Mouse (Mus musculus) heart, adult 10 weeks (tissue): ENCODE results near the gene Rundc3a. TPM values are rescaled to one million over a fixed set of nuclear protein-coding genes. Genes with fewer than 3 reads are reported as not detected.

Experiments
- polyA plus RNA-seq: library from polyadenylated mRNA; stranded (reverse); fragments of 350-450 nt; fragmentation: Illumina TruSeq; extraction: RNeasy Lipid Tissue Mini Kit (QIAGEN cat#74804); gene quantifications from one replicate; pipeline ENCODE4 v1.2.3, GENCODE M21; 2014; ENCODE audit warnings: low read depth, low replicate concordance

Rundc3a gene
- polyA plus RNA-seq: not detected

DNA sequence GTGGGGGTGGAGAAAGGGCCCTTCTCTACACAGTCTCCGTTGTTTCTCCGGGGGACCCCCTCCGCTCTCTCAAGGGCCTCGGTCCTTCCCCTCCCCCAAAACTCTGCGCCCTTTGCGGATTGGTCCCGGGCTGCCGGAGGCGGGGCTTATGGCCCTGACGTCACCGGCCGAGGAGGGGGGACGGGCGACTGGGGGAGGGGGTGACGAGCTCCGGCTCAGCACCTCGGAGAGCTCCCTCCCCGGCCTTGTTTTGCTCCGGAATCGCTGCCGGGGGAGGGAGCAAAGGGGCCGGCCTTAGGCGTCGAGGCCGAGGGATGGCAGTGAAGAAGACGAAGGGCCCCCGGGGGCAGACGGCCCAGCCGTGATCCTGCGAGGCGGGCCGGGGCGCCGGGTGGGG is at the start of gene Rundc3a:
TSS of gene Rundc3a (plus strand) at position 166 of the 397 bp plus-strand sequence.

DNA sequence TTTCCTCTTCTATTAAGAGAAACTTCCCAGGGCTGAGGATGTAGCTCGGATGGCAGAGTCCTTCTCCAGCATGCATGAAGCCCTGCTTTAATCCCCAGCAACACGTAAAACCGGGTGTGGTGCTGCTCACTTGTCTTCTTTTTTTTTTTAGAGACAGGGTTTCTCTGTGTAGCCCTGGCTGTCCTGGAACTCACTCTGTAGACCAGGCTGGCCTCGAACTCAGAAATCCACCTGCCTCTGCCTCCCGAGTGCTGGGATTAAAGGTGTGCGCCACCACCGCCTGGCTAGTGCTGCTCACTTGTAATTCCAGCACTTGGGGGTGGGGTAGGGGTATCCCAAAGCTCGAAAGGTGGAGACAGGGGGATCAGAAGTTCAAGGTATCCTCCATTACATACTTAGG is 27.1 kb upstream of the Rundc3a start, which contains the start of gene Slc4a1:
TSS of gene Slc4a1 (minus strand) at position 101 of the 400 bp plus-strand sequence.

DNA sequence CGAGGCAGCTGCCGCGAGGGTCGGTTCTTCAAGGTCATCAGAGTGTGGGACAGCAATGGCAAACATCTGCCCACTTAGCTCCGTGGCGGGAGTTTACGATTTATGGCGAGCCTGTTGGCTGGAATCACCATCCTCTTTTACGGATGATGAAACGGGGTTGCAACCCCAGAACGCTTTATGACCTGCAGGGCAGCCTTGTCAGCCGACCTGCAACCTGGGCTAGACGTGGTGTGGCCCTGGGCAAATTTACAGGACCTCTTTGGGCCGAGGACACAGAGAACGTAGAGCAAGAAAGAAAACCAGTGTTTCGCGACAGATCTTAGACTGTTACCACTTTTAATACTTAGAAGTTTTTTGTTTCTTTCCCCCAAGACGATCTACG is 14.6 kb downstream of the Rundc3a start, which contains the start of gene Slc25a39:
TSS of gene Slc25a39 (minus strand) at position 113 of the 382 bp plus-strand sequence.

DNA sequence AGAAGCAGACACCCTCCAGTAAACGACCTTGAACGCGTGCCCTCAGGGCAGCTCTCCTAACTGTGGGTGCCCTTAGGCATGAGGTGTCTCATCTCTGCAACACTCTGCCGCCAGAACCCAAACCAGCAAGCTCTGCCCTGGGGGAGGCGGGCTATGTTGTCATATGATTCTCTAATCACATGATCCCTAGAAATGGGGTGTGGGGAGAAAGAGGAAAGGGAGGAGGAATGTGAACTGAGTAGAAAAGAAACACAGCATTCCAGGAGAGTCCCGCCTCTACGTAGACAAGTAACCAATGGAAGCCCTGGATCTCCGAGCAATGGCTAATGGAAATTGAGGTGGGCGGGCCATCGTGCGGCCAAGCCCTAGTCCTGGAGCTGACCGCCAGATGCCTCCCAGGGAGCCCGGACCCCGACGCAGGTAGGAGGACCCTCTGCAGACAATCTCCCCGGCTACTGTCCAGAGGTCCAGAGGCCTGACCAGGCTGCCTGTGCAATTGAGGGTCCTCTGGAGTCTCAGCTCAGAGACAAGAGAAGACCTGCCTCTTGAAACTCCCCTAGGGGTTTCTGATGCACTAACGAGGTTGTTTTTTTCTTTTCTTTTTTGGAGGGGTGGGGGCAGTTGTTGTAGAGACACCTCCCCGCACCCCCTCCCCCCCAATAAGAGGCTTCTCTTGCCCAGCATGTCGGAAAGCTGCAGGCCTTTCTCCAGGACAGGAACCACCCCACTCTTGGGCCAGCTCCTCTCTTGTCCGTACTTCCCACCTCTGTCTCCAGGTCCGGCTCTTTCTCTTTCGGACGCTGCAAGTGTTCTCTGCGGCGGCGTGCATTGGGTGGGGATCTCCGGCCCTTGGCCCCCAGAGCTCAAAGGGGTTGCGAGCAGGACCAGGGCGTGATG is 37.2 kb downstream of the Rundc3a start, which contains the start of gene Grn:
TSS of gene Grn (plus strand) at position 195 of the 897 bp plus-strand sequence.

DNA sequence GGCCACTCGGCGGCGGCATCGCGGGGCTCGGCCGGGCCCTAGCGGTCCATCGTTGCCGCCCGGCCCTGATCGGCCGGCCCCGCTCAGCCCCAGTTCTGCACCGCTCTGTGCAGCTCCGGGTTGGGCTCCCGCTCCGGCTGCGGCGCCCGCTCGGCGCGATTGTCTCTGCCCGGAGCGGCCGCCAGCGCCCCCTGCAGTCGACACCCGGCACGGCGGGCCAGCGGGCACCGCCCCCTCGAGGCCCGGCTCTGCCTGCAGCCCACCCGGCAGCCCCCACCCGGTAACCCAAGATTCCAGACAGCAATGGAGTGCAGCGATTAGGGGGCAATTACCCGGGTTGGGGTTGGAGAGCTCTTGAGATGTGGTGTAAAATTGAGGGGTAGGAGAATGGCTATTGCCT is 54.3 kb downstream of the Rundc3a start, which contains the start of gene Fam171a2:
TSS of gene Fam171a2 (minus strand) at position 186 of the 400 bp plus-strand sequence.

Other genes with a start within 250 kb of the Rundc3a start
- not detected for gene Nags, start 247.9 kb upstream of the Rundc3a start, polyA plus RNA-seq
- 13.3 TPM for gene Tmem101, start 237.0 kb upstream of the Rundc3a start, polyA plus RNA-seq
- 22.0 TPM for gene Lsm12, start 208.1 kb upstream of the Rundc3a start, polyA plus RNA-seq
- 42.9 TPM for gene G6pc3, start 203.8 kb upstream of the Rundc3a start, polyA plus RNA-seq
- gene Hdac5, start 163.2 kb upstream of the Rundc3a start, polyA plus RNA-seq: 100 TPM
- gene BC030867, start 144.5 kb upstream of the Rundc3a start, polyA plus RNA-seq: 0.45 TPM
- 0.86 TPM for gene Asb16, start 124.7 kb upstream of the Rundc3a start, polyA plus RNA-seq
- 33.1 TPM for gene Tmub2, start 108.5 kb upstream of the Rundc3a start, polyA plus RNA-seq
- gene Atxn7l3, start 96.8 kb upstream of the Rundc3a start, polyA plus RNA-seq: 19.8 TPM
- gene Ubtf, start 73.7 kb upstream of the Rundc3a start, polyA plus RNA-seq: 59.2 TPM
- 0.16 TPM for gene Slc4a1, start 27.2 kb upstream of the Rundc3a start, polyA plus RNA-seq
- 144 TPM for gene Slc25a39, start 14.5 kb downstream of the Rundc3a start, polyA plus RNA-seq
- gene Grn, start 36.9 kb downstream of the Rundc3a start, polyA plus RNA-seq: 86.1 TPM
- gene Fam171a2, start 54.3 kb downstream of the Rundc3a start, polyA plus RNA-seq: 1.7 TPM
- 1.6 TPM for gene Itga2b, start 76.7 kb downstream of the Rundc3a start, polyA plus RNA-seq
- gene Gpatch8, start 163.0 kb downstream of the Rundc3a start, polyA plus RNA-seq: 19.1 TPM
- gene Gm11627, start 186.1 kb downstream of the Rundc3a start, polyA plus RNA-seq: 7.1 TPM
- gene Fzd2, start 211.0 kb downstream of the Rundc3a start, polyA plus RNA-seq: 3.2 TPM